Comparison of ENCODE assay signal across 8 mouse cellular contexts in genomic region chr12:111663228-111664143, GRCm38 (mm10). TPM values are rescaled to one million over a fixed set of nuclear protein-coding genes. Genes with fewer than 3 reads are reported as not detected.
A peak's percentile ranks its signal among the peaks of the same experiment; 100 is the strongest.
DNase-seq lines count a peak whose midpoint lies in the region; ATAC-seq and TF ChIP-seq lines count a peak whose summit lies in the region.
"Had no signal": no experiment of that assay in that cellular context is flagged by ENCODE, and none has a peak within 500 bp of the region (broad histone marks: within the 10 kb centered on the region; RNA-seq: fewer than 3 reads in every experiment).

No protein-coding gene starts in this region.

- no peak; the same call in 1 of the 2 replicates for ATAC-seq in kidney, embryonic 15.5 days (replicated peaks; ENCODE audit: low FRiP score)
- no peak for ATAC-seq in neural tube, embryonic 13.5 days (ENCODE audit: low read depth)
- no peak for ATAC-seq in heart, embryonic 14.5 days (ENCODE audit: insufficient number of reproducible peaks, insufficient read depth, low FRiP score, low read depth)
- ATAC-seq in stomach, postnatal 0 days (ENCODE audit: low FRiP score, low TSS enrichment), result no peak
- ATAC-seq: inflammation-experienced regulatory T-cells, adult 6 months had no signal

- peaks cover 26% of the 10 kb centered on the region for H3K4me1 ChIP-seq in kidney, embryonic 15.5 days
- H3K4me1 ChIP-seq in neural tube, embryonic 13.5 days (replicated peaks), result peaks cover 17% of the 10 kb centered on the region
- peaks cover 20 to 34% of the 10 kb centered on the region in 2 experiments for H3K4me1 ChIP-seq in heart, embryonic 14.5 days (ENCODE audit: control insufficient read depth in 2 of 2, insufficient read depth in 2 of 2, low read length in 2 of 2)
- 0 out of 2 replicates have a peak, but pooled peaks cover under 1% of the 10 kb centered on the region for H3K4me1 ChIP-seq in stomach, postnatal 0 days (replicated peaks; ENCODE audit: control insufficient read depth, insufficient read depth)

- no peaks in the 10 kb centered on the region for H3K9me3 ChIP-seq in kidney, embryonic 15.5 days (replicated peaks)
- H3K9me3 ChIP-seq in neural tube, embryonic 13.5 days, result no peaks in the 10 kb centered on the region
- no peaks in the 10 kb centered on the region for H3K9me3 ChIP-seq in heart, embryonic 14.5 days (ENCODE audit: control insufficient read depth, low read length)
- no peaks in the 10 kb centered on the region for H3K9me3 ChIP-seq in stomach, postnatal 0 days (ENCODE audit: control insufficient read depth, low read length)

- no peak overlapping the region for H3K4me3 ChIP-seq in kidney, embryonic 15.5 days (replicated peaks)
- no peak overlapping the region for H3K4me3 ChIP-seq in neural tube, embryonic 13.5 days
- H3K4me3 ChIP-seq in heart, embryonic 14.5 days (ENCODE audit: control insufficient read depth in 1 of 2, insufficient read depth in 1 of 2, low read depth in 1 of 2, low read length in 2 of 2), result no peak overlapping the region
- H3K4me3 ChIP-seq in stomach, postnatal 0 days (ENCODE audit: low read depth, low read length), result no peak overlapping the region

- TF ChIP-seq CTCF in stomach, postnatal 0 days (IDR thresholded peaks at IDR 0.05; ENCODE audit: low read depth), result no peak

- peak overlapping the region; percentile 92 for H3K27ac ChIP-seq in kidney, embryonic 15.5 days
- H3K27ac ChIP-seq in neural tube, embryonic 13.5 days (replicated peaks), result peak overlapping the region; percentile 59; the same call in 1 of the 2 replicates
- H3K27ac ChIP-seq in heart, embryonic 14.5 days (replicated peaks in 1 of 2; ENCODE audit: control insufficient read depth in 1 of 2, insufficient read depth in 1 of 2, low read depth in 2 of 2, low read length in 2 of 2), result peak overlapping the region; percentile 70 to 81
- H3K27ac ChIP-seq in stomach, postnatal 0 days (replicated peaks), result peak overlapping the region; percentile 82

- no peak for TF ChIP-seq EP300 in stomach, postnatal 0 days (optimal IDR thresholded peaks at IDR 0.05)

- no peak overlapping the region for H3K9ac ChIP-seq in kidney, embryonic 15.5 days
- no peak overlapping the region for H3K9ac ChIP-seq in neural tube, embryonic 13.5 days
- H3K9ac ChIP-seq in heart, embryonic 14.5 days (ENCODE audit: low read length), result peak overlapping the region; percentile 46; the same call in 1 of the 2 replicates
- H3K9ac ChIP-seq in stomach, postnatal 0 days (ENCODE audit: low read length), result no peak overlapping the region

- peaks cover 35% of the 10 kb centered on the region; the same call in 1 of the 2 replicates for H3K36me3 ChIP-seq in kidney, embryonic 15.5 days
- H3K36me3 ChIP-seq in neural tube, embryonic 13.5 days, result peaks cover 63% of the 10 kb centered on the region
- H3K36me3 ChIP-seq in heart, embryonic 14.5 days (ENCODE audit: control insufficient read depth, insufficient read depth, low read length), result peaks cover 26% of the 10 kb centered on the region
- H3K36me3 ChIP-seq in stomach, postnatal 0 days (ENCODE audit: control insufficient read depth, insufficient read depth, low read length), result no peaks in the 10 kb centered on the region; the same call in 1 of the 2 replicates

- H3K27me3 ChIP-seq in kidney, embryonic 15.5 days, result no peaks in the 10 kb centered on the region
- H3K27me3 ChIP-seq in neural tube, embryonic 13.5 days, result no peaks in the 10 kb centered on the region
- no peaks in the 10 kb centered on the region for H3K27me3 ChIP-seq in heart, embryonic 14.5 days (ENCODE audit: control insufficient read depth, insufficient read depth, low read length)
- no peaks in the 10 kb centered on the region for H3K27me3 ChIP-seq in stomach, postnatal 0 days (ENCODE audit: control insufficient read depth, insufficient read depth, low read length)

- WGBS in kidney, embryonic 15.5 days, result 47% methylated on average over 17 of the region's 17 CpGs
- 80% methylated on average over 17 of the region's 17 CpGs for WGBS in neural tube, embryonic 13.5 days
- 44% methylated on average over 17 of the region's 17 CpGs for WGBS in heart, embryonic 14.5 days
- WGBS in stomach, postnatal 0 days, result 41% methylated on average over 17 of the region's 17 CpGs

- DNase-seq in kidney, postnatal 10 days, result no peak
- DNase-seq in neural tube, embryonic 10.5 days (ENCODE audit: extremely low spot score, low spot score), result no peak
- no peak for DNase-seq in stomach, postnatal 0 days (ENCODE audit: low spot score)
- DNase-seq in ovary, postnatal 10 days (ENCODE audit: low spot score), result no peak

- peak overlapping the region; percentile 23; the same call in 1 of the 2 replicates for H3K4me2 ChIP-seq in kidney, embryonic 15.5 days
- H3K4me2 ChIP-seq in neural tube, embryonic 13.5 days, result no peak overlapping the region
- peak overlapping the region; percentile 18 for H3K4me2 ChIP-seq in heart, embryonic 14.5 days (ENCODE audit: low read length)
- H3K4me2 ChIP-seq in stomach, postnatal 0 days (replicated peaks; ENCODE audit: low read depth), result peak overlapping the region; percentile 8; the same call in 1 of the 2 replicates

RNA-seq across cellular contexts. Expression of gene Ckb, which starts 8.7 kb away (rescaled TPM):
- 126 and 154 TPM in 2 replicates for polyA plus RNA-seq in kidney, embryonic 15.5 days (2015; fragmentation: Nextera tagmentation; extraction: Ambion mirVana)
- polyA plus RNA-seq in neural tube, embryonic 13.5 days (2015; fragmentation: Nextera tagmentation; extraction: Ambion mirVana), result 1,774 and 1,823 TPM in 2 replicates
- 262 and 266 TPM in 2 replicates for polyA plus RNA-seq in heart, embryonic 14.5 days (2014; fragmentation: Nextera tagmentation; extraction: Ambion mirVana)
- polyA plus RNA-seq in stomach, postnatal 0 days (2015; fragmentation: Nextera tagmentation; extraction: Ambion mirVana), result 532 and 573 TPM in 2 replicates

RNA-seq across cellular contexts. Expression of gene Trmt61a, which starts 14.4 kb away (rescaled TPM):
- polyA plus RNA-seq in kidney, embryonic 15.5 days (2015; fragmentation: Nextera tagmentation; extraction: Ambion mirVana), result 10.7 and 12.8 TPM in 2 replicates
- polyA plus RNA-seq in neural tube, embryonic 13.5 days (2015; fragmentation: Nextera tagmentation; extraction: Ambion mirVana), result 7.2 and 8.5 TPM in 2 replicates
- polyA plus RNA-seq in heart, embryonic 14.5 days (2014; fragmentation: Nextera tagmentation; extraction: Ambion mirVana), result 3.1 and 5.5 TPM in 2 replicates
- 7.4 and 8.5 TPM in 2 replicates for polyA plus RNA-seq in stomach, postnatal 0 days (2015; fragmentation: Nextera tagmentation; extraction: Ambion mirVana)

RNA-seq across cellular contexts. Expression of gene Bag5, which starts 49.6 kb away (rescaled TPM):
- 51.4 and 53.6 TPM in 2 replicates for polyA plus RNA-seq in kidney, embryonic 15.5 days (2015; fragmentation: Nextera tagmentation; extraction: Ambion mirVana)
- polyA plus RNA-seq in neural tube, embryonic 13.5 days (2015; fragmentation: Nextera tagmentation; extraction: Ambion mirVana), result 57.6 and 66.2 TPM in 2 replicates
- 42.1 and 42.6 TPM in 2 replicates for polyA plus RNA-seq in heart, embryonic 14.5 days (2014; fragmentation: Nextera tagmentation; extraction: Ambion mirVana)
- 34.9 and 36.9 TPM in 2 replicates for polyA plus RNA-seq in stomach, postnatal 0 days (2015; fragmentation: Nextera tagmentation; extraction: Ambion mirVana)

RNA-seq across cellular contexts. Expression of gene Apopt1, which starts 49.6 kb away (rescaled TPM):
- 53.5 and 57.4 TPM in 2 replicates for polyA plus RNA-seq in kidney, embryonic 15.5 days (2015; fragmentation: Nextera tagmentation; extraction: Ambion mirVana)
- polyA plus RNA-seq in neural tube, embryonic 13.5 days (2015; fragmentation: Nextera tagmentation; extraction: Ambion mirVana), result 52.0 and 59.1 TPM in 2 replicates
- polyA plus RNA-seq in heart, embryonic 14.5 days (2014; fragmentation: Nextera tagmentation; extraction: Ambion mirVana), result 49.7 and 51.0 TPM in 2 replicates
- 41.8 and 42.8 TPM in 2 replicates for polyA plus RNA-seq in stomach, postnatal 0 days (2015; fragmentation: Nextera tagmentation; extraction: Ambion mirVana)
